Mouse (Mus musculus): ENCODE data around the gene Magi2. TPM values are rescaled to one million over a fixed set of nuclear protein-coding genes. Genes with fewer than 3 reads are reported as not detected.
"Not testable (repeated sequence)": the region's sequence is repeated elsewhere in the genome, so short reads cannot be mapped to it uniquely, and the experiment has no call there.

The Magi2 gene
- polyA plus RNA-seq, 1 experiment from 2014 or later: 1.7 TPM

DNA sequence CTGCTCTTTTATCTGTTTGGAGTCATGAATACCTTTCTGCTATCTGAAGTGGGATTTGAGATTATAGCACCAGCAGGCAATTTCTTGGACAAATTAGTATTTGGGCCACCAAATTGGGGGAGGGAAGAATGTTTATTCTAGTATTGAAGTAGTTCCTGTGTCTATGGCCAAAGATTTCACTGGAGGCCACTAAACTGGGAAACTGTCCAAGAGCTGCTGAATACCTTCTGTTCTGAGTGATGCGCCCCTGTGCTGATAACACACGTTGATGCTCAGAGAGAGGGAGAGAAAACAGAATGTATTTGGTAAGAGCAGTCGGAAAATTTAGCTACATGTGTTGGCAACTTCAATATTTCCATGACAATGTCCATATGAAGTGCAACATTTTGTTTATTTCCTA is 169.0 kb downstream of the Magi2 start:
- H3K9ac ChIP-seq (ENCODE audit: low read depth, low read length): no peak overlapping the region
- WGBS: 53% methylated on average over 3 of the region's 3 CpGs
- no peaks in the 10 kb centered on the region for H3K4me1 ChIP-seq (replicated peaks; ENCODE audit: control insufficient read depth, insufficient read depth, low read length)
- H3K4me3 ChIP-seq (ENCODE audit: low read depth, low read length): no peak overlapping the region
- H3K9me3 ChIP-seq (ENCODE audit: control insufficient read depth, low read length): no peaks in the 10 kb centered on the region
- ATAC-seq (replicated peaks; ENCODE audit: low FRiP score) (no peak), DNase-seq (ENCODE audit: low spot score) (no peak)
- no peak overlapping the region for H3K4me2 ChIP-seq
- H3K27me3 ChIP-seq (replicated peaks; ENCODE audit: control insufficient read depth, insufficient read depth, low read length): no peaks in the 10 kb centered on the region
- no peaks in the 10 kb centered on the region for H3K36me3 ChIP-seq (ENCODE audit: control insufficient read depth, insufficient read depth, low read length)
- H3K27ac ChIP-seq (ENCODE audit: low read depth, low read length): no peak overlapping the region

GRCm38 (mm10) chr5:19400299-19400698 is 173.5 kb downstream of the Magi2 start:
- Histone ChIP-seq H3K4me1 (replicated peaks; ENCODE audit: control insufficient read depth, insufficient read depth, low read length) (no peaks in the 10 kb centered on the region), H3K27ac (ENCODE audit: low read depth, low read length) (no peak overlapping the region), H3K36me3 (ENCODE audit: control insufficient read depth, insufficient read depth, low read length) (no peaks in the 10 kb centered on the region), H3K9me3 (ENCODE audit: control insufficient read depth, low read length) (no peaks in the 10 kb centered on the region), H3K4me3 (ENCODE audit: low read depth, low read length) (no peak overlapping the region), H3K27me3 (replicated peaks; ENCODE audit: control insufficient read depth, insufficient read depth, low read length) (no peaks in the 10 kb centered on the region), H3K9ac (ENCODE audit: low read depth, low read length) (no peak overlapping the region), H3K4me2 (no peak overlapping the region)
- DNase-seq (ENCODE audit: low spot score) (no peak), ATAC-seq (replicated peaks; ENCODE audit: low FRiP score) (no peak)
- 92% methylated on average over 4 of the region's 4 CpGs for WGBS

- Histone ChIP-seq H3K9me3 (ENCODE audit: control insufficient read depth, low read length) (no peaks in the 10 kb centered on the region), H3K27me3 (replicated peaks; ENCODE audit: control insufficient read depth, insufficient read depth, low read length) (no peaks in the 10 kb centered on the region), H3K36me3 (ENCODE audit: control insufficient read depth, insufficient read depth, low read length) (no peaks in the 10 kb centered on the region), H3K27ac (ENCODE audit: low read depth, low read length) (no peak overlapping the region), H3K4me3 (ENCODE audit: low read depth, low read length) (no peak overlapping the region), H3K4me2 (no peak overlapping the region), H3K9ac (ENCODE audit: low read depth, low read length) (no peak overlapping the region), H3K4me1 (replicated peaks; ENCODE audit: control insufficient read depth, insufficient read depth, low read length) (no peaks in the 10 kb centered on the region)
- no peak for ATAC-seq (replicated peaks; ENCODE audit: low FRiP score)
- DNase-seq (ENCODE audit: low spot score): no peak
- WGBS: 39% methylated on average over 5 of the region's 5 CpGs
These were observed 174.0 kb downstream of the Magi2 start for GRCm38 (mm10) chr5:19400738-19401408.

- not testable (repeated sequence) for H3K4me3 ChIP-seq (ENCODE audit: low read depth, low read length); H3K27me3 ChIP-seq (replicated peaks; ENCODE audit: control insufficient read depth, insufficient read depth, low read length); H3K9ac ChIP-seq (ENCODE audit: low read depth, low read length); H3K9me3 ChIP-seq (ENCODE audit: control insufficient read depth, low read length); ATAC-seq (replicated peaks; ENCODE audit: low FRiP score); H3K36me3 ChIP-seq (ENCODE audit: control insufficient read depth, insufficient read depth, low read length); H3K4me2 ChIP-seq; H3K27ac ChIP-seq (ENCODE audit: low read depth, low read length); H3K4me1 ChIP-seq (replicated peaks; ENCODE audit: control insufficient read depth, insufficient read depth, low read length); DNase-seq (ENCODE audit: low spot score)
- WGBS: 81% methylated on average over 1 of the region's 1 CpGs
These were observed 177.4 kb downstream of the Magi2 start for GRCm38 (mm10) chr5:19404268-19404667.

DNA sequence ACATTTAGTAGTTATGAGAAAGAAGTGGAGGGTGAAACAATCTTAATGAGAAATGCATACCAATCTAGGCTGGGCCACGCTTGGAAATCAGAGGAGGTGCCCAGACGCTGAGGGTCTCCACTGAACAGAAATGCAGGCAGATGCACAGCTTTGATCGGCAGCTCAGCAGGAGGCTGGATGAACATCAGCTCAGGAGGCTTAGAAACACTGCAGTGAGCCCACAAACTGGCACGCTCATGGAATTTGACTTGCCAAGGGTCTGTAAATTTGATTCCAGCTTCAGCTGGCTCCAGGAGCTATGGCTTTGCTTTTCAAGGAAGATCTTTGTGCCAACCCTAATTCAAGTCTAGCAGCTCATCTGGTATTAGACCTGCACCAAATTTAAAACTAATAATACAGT is 187.7 kb downstream of the Magi2 start:
- Histone ChIP-seq H3K27me3 (replicated peaks; ENCODE audit: control insufficient read depth, insufficient read depth, low read length) (no peaks in the 10 kb centered on the region), H3K27ac (ENCODE audit: low read depth, low read length) (no peak overlapping the region), H3K4me1 (replicated peaks; ENCODE audit: control insufficient read depth, insufficient read depth, low read length) (no peaks in the 10 kb centered on the region), H3K4me3 (ENCODE audit: low read depth, low read length) (no peak overlapping the region), H3K9ac (ENCODE audit: low read depth, low read length) (no peak overlapping the region), H3K9me3 (ENCODE audit: control insufficient read depth, low read length) (no peaks in the 10 kb centered on the region), H3K4me2 (no peak overlapping the region), H3K36me3 (ENCODE audit: control insufficient read depth, insufficient read depth, low read length) (no peaks in the 10 kb centered on the region)
- ATAC-seq (replicated peaks; ENCODE audit: low FRiP score) (no peak), DNase-seq (ENCODE audit: low spot score) (no peak)
- 60% methylated on average over 4 of the region's 4 CpGs for WGBS

GRCm38 (mm10) chr5:19429290-19429689 is 202.5 kb downstream of the Magi2 start:
- Histone ChIP-seq H3K4me1 (replicated peaks; ENCODE audit: control insufficient read depth, insufficient read depth, low read length) (no peaks in the 10 kb centered on the region), H3K27ac (ENCODE audit: low read depth, low read length) (no peak overlapping the region), H3K9me3 (ENCODE audit: control insufficient read depth, low read length) (no peaks in the 10 kb centered on the region), H3K27me3 (replicated peaks; ENCODE audit: control insufficient read depth, insufficient read depth, low read length) (no peaks in the 10 kb centered on the region), H3K4me3 (ENCODE audit: low read depth, low read length) (no peak overlapping the region), H3K9ac (ENCODE audit: low read depth, low read length) (no peak overlapping the region), H3K36me3 (ENCODE audit: control insufficient read depth, insufficient read depth, low read length) (no peaks in the 10 kb centered on the region), H3K4me2 (no peak overlapping the region)
- DNase-seq (ENCODE audit: low spot score): no peak
- 40% methylated on average over 2 of the region's 2 CpGs for WGBS
- no peak for ATAC-seq (replicated peaks; ENCODE audit: low FRiP score)

- H3K27ac ChIP-seq (ENCODE audit: low read depth, low read length): no peak overlapping the region
- H3K36me3 ChIP-seq (ENCODE audit: control insufficient read depth, insufficient read depth, low read length): no peaks in the 10 kb centered on the region
- H3K9me3 ChIP-seq (ENCODE audit: control insufficient read depth, low read length): no peaks in the 10 kb centered on the region
- H3K27me3 ChIP-seq (replicated peaks; ENCODE audit: control insufficient read depth, insufficient read depth, low read length): no peaks in the 10 kb centered on the region
- H3K9ac ChIP-seq (ENCODE audit: low read depth, low read length): no peak overlapping the region
- ATAC-seq (replicated peaks; ENCODE audit: low FRiP score) (no peak), DNase-seq (ENCODE audit: low spot score) (no peak)
- no peak overlapping the region for H3K4me3 ChIP-seq (ENCODE audit: low read depth, low read length)
- no peak overlapping the region for H3K4me2 ChIP-seq
- no peaks in the 10 kb centered on the region for H3K4me1 ChIP-seq (replicated peaks; ENCODE audit: control insufficient read depth, insufficient read depth, low read length)
These were observed 235.7 kb downstream of the Magi2 start for GRCm38 (mm10) chr5:19462541-19462940.

DNA sequence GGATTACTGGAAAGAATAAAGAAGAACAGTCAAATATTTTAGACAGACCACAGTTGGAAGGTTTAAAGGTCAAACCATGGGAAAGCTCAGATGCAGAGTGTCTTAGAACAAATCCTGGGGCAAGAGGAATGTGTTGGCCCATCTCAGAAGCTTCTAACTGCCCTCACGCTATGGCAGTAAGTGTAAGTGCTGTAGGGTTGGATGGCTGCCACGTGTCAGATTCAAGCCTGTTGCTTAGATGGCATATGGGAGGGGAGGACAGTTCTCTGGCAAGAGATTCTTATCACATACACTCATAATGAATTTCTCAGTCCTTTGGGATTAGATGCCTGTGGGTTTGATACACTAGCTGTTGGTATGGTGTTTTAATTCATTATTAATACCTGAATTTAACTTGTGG is 238.5 kb downstream of the Magi2 start:
- no peak for DNase-seq (ENCODE audit: low spot score)
- H3K9me3 ChIP-seq (ENCODE audit: control insufficient read depth, low read length): no peaks in the 10 kb centered on the region
- no peaks in the 10 kb centered on the region for H3K27me3 ChIP-seq (replicated peaks; ENCODE audit: control insufficient read depth, insufficient read depth, low read length)
- WGBS: 49% methylated on average over 2 of the region's 2 CpGs
- no peak overlapping the region for H3K4me3 ChIP-seq (ENCODE audit: low read depth, low read length)
- H3K36me3 ChIP-seq (ENCODE audit: control insufficient read depth, insufficient read depth, low read length): no peaks in the 10 kb centered on the region
- H3K27ac ChIP-seq (ENCODE audit: low read depth, low read length): no peak overlapping the region
- H3K4me1 ChIP-seq (replicated peaks; ENCODE audit: control insufficient read depth, insufficient read depth, low read length): no peaks in the 10 kb centered on the region
- no peak for ATAC-seq (replicated peaks; ENCODE audit: low FRiP score)
- no peak overlapping the region for H3K4me2 ChIP-seq
- no peak overlapping the region for H3K9ac ChIP-seq (ENCODE audit: low read depth, low read length)

- no peak overlapping the region for H3K4me2 ChIP-seq
- no peak for ATAC-seq (replicated peaks; ENCODE audit: low FRiP score)
These were observed 246.1 kb downstream of the Magi2 start for GRCm38 (mm10) chr5:19472851-19473439.

More at GRCm38 (mm10) chr5:19472851-19473439, 246.1 kb downstream of the Magi2 start:
- Histone ChIP-seq H3K36me3 (ENCODE audit: control insufficient read depth, insufficient read depth, low read length) (no peaks in the 10 kb centered on the region), H3K4me3 (ENCODE audit: low read depth, low read length) (no peak overlapping the region), H3K4me1 (replicated peaks; ENCODE audit: control insufficient read depth, insufficient read depth, low read length) (no peaks in the 10 kb centered on the region), H3K9me3 (ENCODE audit: control insufficient read depth, low read length) (no peaks in the 10 kb centered on the region), H3K27ac (ENCODE audit: low read depth, low read length) (no peak overlapping the region), H3K27me3 (replicated peaks; ENCODE audit: control insufficient read depth, insufficient read depth, low read length) (no peaks in the 10 kb centered on the region), H3K9ac (ENCODE audit: low read depth, low read length) (no peak overlapping the region)
- DNase-seq (ENCODE audit: low spot score): no peak
- 80% methylated on average over 4 of the region's 4 CpGs for WGBS
